Mouse (Mus musculus) bone marrow macrophage, adult 2 months (primary cell): ENCODE results near the gene Cdadc1.

ENCODE experiments used
- CTCF ChIP-seq: IDR thresholded peaks from 2 replicates; pipeline ENCODE4 v1.5.1; 2012; ENCODE audit warnings: low read depth, mild to moderate bottlenecking, low read length, moderate library complexity
- POLR2A ChIP-seq: IDR thresholded peaks from 2 replicates; pipeline ENCODE4 v1.6.1; 2012; ENCODE audit warnings: mild to moderate bottlenecking, low read depth, low read length, borderline replicate concordance

DNA sequence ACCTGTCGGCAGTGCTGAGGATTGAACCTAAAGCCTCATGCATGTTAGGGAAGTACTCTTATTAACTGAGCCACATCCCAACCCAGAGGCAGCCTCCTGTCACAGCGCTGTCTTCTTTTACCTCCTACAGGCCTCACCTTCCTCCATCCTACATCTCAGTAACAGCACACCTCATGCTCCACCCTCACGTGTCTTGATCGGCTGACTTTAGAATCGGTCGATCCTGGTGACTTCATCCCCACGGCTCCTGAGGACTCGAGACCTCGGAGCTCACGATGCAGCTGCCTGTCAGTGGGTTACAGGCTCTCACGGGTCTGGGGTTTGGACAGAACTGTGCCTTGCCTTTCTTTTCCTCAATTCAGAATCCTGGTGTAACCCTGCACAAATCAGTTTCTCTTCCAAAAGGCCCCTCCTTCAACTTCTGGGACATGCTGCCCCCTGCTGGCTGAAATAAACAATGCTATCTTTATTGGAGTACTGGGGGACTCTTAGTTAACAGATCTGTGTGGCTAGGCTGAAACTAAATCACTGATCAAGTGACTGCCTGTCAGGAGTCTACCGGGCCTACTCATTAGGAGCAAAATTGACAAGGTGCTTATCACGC lies 41.7 kb downstream of the Cdadc1 start:
- TF ChIP-seq POLR2A (no peak), CTCF (0 out of 2 replicates have a peak, but pooled peaks have one; percentile 39)
